Mouse (Mus musculus) cerebellum, adult 2 months (tissue): ENCODE measurements around the gene Ctsw. TPM values are rescaled to one million over a fixed set of nuclear protein-coding genes. Genes with fewer than 3 reads are reported as not detected.
A peak's percentile ranks its signal among the peaks of the same experiment; 100 is the strongest.

Experiments
- DNase-seq, 2 experiments: peaks; one replicate each; pipeline ENCODE4 v3.0.0; 2021
- H3K27ac ChIP-seq: fragments of 200-500 bp; 2 replicates; pipeline ENCODE4 v1.5.1; 2012; ENCODE audit warnings: low read length, control low read depth, inconsistent platforms; ENCODE audit not compliant: insufficient read depth
- H3K27me3 ChIP-seq: fragments of 200-500 bp; 2 replicates; pipeline ENCODE4 v1.6.1; 2012; ENCODE audit warnings: inconsistent platforms, mild to moderate bottlenecking, low read length, moderate library complexity; ENCODE audit not compliant: control insufficient read depth, insufficient read depth
- H3K4me1 ChIP-seq: fragments of 200-500 bp; 2 replicates; pipeline ENCODE4 v1.6.1; 2011; ENCODE audit warnings: low read length; ENCODE audit not compliant: control insufficient read depth, insufficient read depth
- H3K4me3 ChIP-seq: fragments of 200-500 bp; replicated peaks from 2 replicates; pipeline ENCODE3; 2011; ENCODE audit warnings: mild to moderate bottlenecking, low read depth, low read length, control low read depth; ENCODE audit not compliant: insufficient read depth
- CTCF ChIP-seq: fragments of 200-500 bp; IDR thresholded peaks from 2 replicates; pipeline ENCODE4 v1.5.1; 2011; ENCODE audit warnings: low read depth, mild to moderate bottlenecking, control low read depth, low read length, moderate library complexity, borderline replicate concordance; ENCODE audit not compliant: insufficient read depth
- POLR2A ChIP-seq: fragments of 200-500 bp; IDR thresholded peaks from 2 replicates; pipeline ENCODE4 v1.6.1; 2011; ENCODE audit warnings: low read length, control low read depth, borderline replicate concordance; ENCODE audit not compliant: insufficient read depth
- WGBS: fragments of 180-500 bp; shearing (Covaris S2); methylation state at CpG from one replicate; pipeline ENCODE4 v1.1.7; 2018; 5-methylcytosine and 5-hydroxymethylcytosine counted together
- polyA plus RNA-seq: library from polyadenylated mRNA; depleted of rRNA; stranded (reverse); fragments of >200 nt; gene quantifications from 2 replicates; pipeline ENCODE4 v1.2.3, GENCODE M21; 2012

Ctsw gene
- polyA plus RNA-seq, 1 experiment, result 1.5 TPM

DNA sequence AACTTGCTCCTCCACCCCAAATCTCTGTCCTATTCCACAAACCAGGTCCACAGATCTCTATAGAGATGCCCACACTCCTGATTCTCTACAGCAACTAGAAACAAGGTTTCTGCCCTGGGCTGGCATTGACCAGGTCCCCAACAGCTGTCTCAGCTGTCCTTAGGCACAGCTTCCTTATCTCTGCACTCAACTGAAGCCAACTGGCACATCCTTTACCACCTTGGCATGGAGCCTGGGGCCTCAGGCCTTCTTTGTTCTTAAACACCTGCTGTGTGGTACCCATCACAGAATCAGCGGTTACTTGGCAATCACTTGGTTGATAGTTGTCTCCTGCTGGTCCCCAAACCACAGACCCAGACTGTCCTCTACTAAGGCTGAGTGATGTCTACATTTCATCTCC lies 37.9 kb downstream of the Ctsw start:
- Histone ChIP-seq H3K4me1 (peaks cover 45% of the 10 kb centered on the region), H3K4me3 (no peak overlapping the region), H3K27me3 (no peaks in the 10 kb centered on the region), H3K27ac (peak overlapping the region; percentile 4; the same call in 1 of the 2 replicates)
- DNase-seq, result peak in 1 of 2 experiments; percentile 32
- no peak for TF ChIP-seq POLR2A
- no peak for TF ChIP-seq CTCF
- 24% methylated on average over 1 of the region's 1 CpGs for WGBS

DNA sequence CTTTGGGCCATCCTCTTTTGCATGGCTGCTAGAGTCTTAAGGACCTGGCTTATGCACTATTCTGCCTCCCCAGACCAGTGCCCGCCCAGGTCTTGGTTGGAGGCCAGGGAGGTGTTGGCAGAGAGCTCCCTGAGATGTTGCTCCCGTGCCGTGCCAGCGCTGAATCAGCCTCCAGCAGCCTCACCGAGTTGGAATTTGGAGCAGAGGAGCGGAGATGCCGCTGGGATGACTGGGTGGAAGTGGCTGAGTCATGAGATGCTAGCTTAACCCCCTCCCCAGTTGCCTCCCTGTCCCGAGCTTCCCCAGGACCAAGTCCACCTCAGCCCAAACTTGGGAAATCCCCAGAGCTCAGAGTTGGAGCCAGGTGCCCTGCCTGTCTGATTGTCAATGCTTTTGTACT lies 38.5 kb downstream of the Ctsw start:
- Histone ChIP-seq H3K4me1 (peaks cover 45% of the 10 kb centered on the region), H3K27ac (peak overlapping the region; percentile 4; the same call in 1 of the 2 replicates), H3K27me3 (no peaks in the 10 kb centered on the region), H3K4me3 (no peak overlapping the region)
- TF ChIP-seq POLR2A (no peak), CTCF (no peak)
- 6% methylated on average over 8 of the region's 8 CpGs for WGBS
- peak; percentile 80 to 81 for DNase-seq

DNA sequence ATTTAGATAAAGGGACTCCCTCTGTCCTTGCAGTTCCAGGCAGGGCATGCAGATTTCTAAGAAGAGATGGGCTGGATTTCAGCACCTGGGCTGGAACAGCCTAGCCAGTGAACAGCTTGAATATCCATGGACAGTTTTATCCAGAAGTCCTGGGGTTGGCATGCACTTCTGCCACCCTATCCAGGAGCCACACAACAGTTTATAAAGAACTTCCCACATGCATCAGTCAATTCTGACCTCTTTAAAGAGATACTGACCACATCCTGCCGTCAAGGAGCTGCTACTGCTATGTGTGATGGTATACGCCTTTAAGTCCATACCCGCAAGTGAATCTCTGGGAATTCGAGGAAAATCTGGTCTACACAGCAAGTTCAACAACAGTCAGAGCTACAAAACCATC lies 39.1 kb downstream of the Ctsw start:
- Histone ChIP-seq H3K27ac (0 out of 2 replicates have a peak overlapping the region, but pooled peaks have one; percentile 4), H3K4me3 (no peak overlapping the region), H3K4me1 (peaks cover 45% of the 10 kb centered on the region), H3K27me3 (no peaks in the 10 kb centered on the region)
- TF ChIP-seq POLR2A, result no peak
- TF ChIP-seq CTCF, result no peak
- 61% methylated on average over 4 of the region's 4 CpGs for WGBS
- no peak for DNase-seq

DNA sequence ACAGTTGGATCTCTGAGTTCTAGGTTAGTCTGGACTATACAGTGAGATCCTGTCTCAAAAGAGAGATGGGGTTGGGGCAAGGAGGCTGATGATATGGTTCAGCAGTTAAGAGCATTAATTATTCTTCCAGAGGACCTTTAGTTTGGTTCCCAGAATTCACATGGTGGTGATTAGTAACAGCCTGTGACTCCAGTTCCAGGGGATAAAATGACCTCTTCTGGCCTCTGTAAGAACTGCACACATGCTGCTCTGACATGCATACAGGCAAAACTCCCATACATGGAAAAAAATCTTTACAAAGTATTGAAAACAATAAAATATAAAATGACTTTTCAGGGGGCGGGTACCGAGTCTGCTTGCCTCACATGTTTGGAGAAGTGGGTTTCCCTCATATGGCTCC lies 40.2 kb downstream of the Ctsw start:
- Histone ChIP-seq H3K4me1 (peaks cover 40% of the 10 kb centered on the region), H3K4me3 (no peak overlapping the region), H3K27me3 (no peaks in the 10 kb centered on the region), H3K27ac (no peak overlapping the region)
- DNase-seq, result peak in 1 of 2 experiments; percentile 45
- 95% methylated on average over 2 of the region's 2 CpGs for WGBS
- TF ChIP-seq CTCF (peak; percentile 39; the same call in 1 of the 2 replicates), POLR2A (no peak)

DNA sequence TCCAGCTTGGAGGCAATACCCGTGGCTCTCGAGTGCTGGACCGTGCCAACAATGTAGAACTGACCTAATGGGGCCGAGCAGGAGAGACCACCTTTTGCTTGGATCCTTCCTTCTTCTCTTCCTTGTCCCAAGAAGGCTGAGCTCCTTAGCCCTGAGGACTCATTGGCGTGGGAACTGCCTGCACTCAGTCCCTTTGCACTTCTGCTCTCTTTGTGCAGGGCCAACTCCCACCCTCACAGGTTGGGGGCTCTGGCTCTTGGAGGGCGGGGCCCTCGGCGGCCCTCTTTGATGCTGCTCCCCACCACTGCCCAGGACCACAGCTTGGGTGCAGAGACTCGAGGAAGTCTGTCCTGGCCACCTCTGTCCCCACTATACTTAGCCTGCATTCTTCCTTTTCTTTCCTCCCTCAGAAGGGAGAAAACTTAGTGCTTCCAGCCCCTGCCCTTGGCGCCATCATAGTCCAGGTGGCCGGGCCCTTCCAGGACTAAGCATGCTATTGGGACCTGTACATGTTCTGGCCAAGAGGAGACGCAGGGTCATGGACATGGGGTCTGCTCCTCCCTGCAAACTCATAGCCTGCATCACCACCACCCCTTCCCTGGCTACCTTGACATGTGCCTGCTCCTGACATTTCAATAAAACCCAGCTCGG lies 41.5 kb downstream of the Ctsw start:
- Histone ChIP-seq H3K4me3 (no peak overlapping the region), H3K27ac (no peak overlapping the region), H3K4me1 (peaks cover 50% of the 10 kb centered on the region), H3K27me3 (no peaks in the 10 kb centered on the region)
- DNase-seq, result no peak
- WGBS, result 82% methylated on average over 13 of the region's 13 CpGs
- no peak for TF ChIP-seq CTCF
- no peak for TF ChIP-seq POLR2A

DNA sequence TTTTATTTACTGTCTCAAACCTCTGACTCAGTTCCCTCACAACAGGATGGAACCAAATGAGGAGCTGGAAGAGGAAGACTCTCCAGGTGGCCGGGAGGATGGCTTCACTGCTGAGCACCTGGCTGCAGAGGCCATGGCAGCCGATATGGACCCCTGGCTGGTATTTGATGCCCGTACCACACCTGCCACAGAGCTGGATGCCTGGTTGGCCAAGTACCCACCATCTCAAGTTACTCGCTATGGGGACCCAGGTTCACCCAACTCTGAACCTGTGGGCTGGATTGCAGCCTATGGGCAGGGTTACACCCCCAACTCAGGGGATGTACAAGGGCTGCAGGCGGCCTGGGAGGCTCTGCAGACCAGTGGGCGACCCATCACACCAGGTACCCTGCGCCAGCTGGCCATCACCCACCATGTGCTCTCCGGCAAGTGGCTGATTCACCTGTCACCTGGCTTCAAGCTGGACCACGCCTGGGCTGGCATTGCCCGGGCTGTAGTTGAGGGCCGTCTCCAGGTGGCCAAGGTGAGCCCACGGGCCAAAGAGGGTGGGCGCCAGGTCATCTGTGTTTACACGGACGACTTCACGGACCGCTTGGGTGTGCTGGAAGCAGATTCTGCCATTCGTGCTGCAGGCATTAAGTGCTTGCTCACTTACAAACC lies 42.3 kb downstream of the Ctsw start:
- no peak for TF ChIP-seq POLR2A
- no peak for TF ChIP-seq CTCF

DNA sequence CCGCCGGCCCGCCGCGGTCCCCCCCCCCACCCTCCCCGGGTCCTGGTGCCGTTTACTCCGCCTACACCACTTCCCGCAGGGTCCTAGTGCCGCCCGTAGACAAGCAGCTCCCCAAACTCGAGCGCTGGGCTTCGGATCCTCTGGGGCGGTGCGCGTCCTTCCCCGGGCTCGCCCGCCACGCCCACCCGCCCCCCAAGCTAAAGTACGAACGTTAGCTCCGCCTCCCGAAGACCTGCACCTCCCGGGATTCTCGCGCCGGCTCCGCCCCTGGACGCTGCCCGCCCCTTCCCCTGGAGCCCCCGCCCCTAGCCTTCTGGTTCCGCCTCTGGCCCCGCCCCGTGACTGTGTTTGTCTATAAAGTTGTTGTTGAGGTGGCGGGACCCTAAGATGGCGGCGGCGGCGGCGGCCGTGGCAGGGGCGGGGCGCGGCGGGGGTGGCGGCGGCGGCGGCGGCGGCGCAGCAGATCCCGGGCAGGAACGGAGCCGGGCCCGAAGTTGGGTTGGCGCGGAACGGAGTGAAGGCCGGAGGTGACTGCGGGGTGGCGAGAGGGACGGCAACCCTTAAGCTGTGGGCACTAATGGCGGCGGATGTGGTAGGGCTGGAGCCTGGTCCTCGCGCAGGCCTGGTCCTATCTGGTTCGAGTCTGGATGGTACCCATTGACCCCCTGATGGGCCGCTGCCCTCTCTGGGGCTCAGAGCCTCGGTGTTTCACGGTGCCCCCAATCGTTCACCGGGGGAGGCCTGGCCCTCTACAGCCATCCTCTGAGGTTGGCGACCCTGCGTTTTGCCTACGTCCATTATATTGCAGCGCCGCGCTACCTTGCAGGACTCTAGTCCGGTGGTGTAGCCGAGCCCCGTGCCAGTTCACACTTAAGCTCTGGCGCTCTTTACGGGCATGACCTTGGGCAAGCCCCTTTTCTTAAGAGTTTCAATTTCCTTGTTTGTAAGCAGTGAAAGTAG lies 43.2 kb downstream of the Ctsw start, which contains the start of the genes Drap1 and AI837181:
Gene Drap1 (minus strand): TSS at position 198 of the 960 bp plus-strand sequence.
Gene AI837181 (plus strand): TSS at position 363 of the 960 bp plus-strand sequence.
- DNase-seq, result peak; percentile 94
- Histone ChIP-seq H3K4me3 (peak within 1 kb of the TSS; percentile 86), H3K4me1 (peaks cover 42% of the 10 kb centered on the region), H3K27me3 (no peaks in the 10 kb centered on the region), H3K27ac (peak within 1 kb of the TSS; percentile 82)
- TF ChIP-seq CTCF (no peak), POLR2A (peak; percentile 27; the same call in 1 of the 2 replicates)
- under 1% methylated on average over 85 of the region's 87 CpGs for WGBS

More for the DNA sequence above, 42.3 kb downstream of the Ctsw start:
- peak in 1 of 2 experiments; percentile 32 for DNase-seq
- H3K27ac ChIP-seq, result peak overlapping the region; percentile 33; the same call in 1 of the 2 replicates
- no peaks in the 10 kb centered on the region for H3K27me3 ChIP-seq
- peak overlapping the region; percentile 86 for H3K4me3 ChIP-seq
- peaks cover 50% of the 10 kb centered on the region for H3K4me1 ChIP-seq
- 25% methylated on average over 18 of the region's 18 CpGs for WGBS
